25 mouse cellular contexts compared by ENCODE assay signal in genomic region chr16:93146812-93147211, GRCm38 (mm10).
DNase-seq lines count a peak whose midpoint lies in the region; ATAC-seq and TF ChIP-seq lines count a peak whose summit lies in the region.
"Had no signal": no experiment of that assay in that cellular context is flagged by ENCODE, and none has a peak within 500 bp of the region (broad histone marks: within the 10 kb centered on the region; RNA-seq: fewer than 3 reads in every experiment).

No protein-coding gene starts in this region.

- no peak overlapping the region for H3K4me2 ChIP-seq in liver, embryonic 14.5 days (ENCODE audit: low read depth)
- no peak overlapping the region for H3K4me2 ChIP-seq in liver, embryonic 11.5 days
- no peak overlapping the region for H3K4me2 ChIP-seq in forebrain, embryonic 15.5 days (replicated peaks)
- H3K4me2 ChIP-seq: embryonic facial prominence, embryonic 12.5 days; embryonic facial prominence, embryonic 15.5 days; forebrain, embryonic 12.5 days; heart, embryonic 11.5 days; hindbrain, embryonic 12.5 days; hindbrain, embryonic 15.5 days had no signal

- H3K4me1 ChIP-seq in liver, embryonic 14.5 days (replicated peaks; ENCODE audit: control insufficient read depth in 2 of 2, insufficient read depth in 2 of 2, low read length in 1 of 2), result peaks cover 29 to 39% of the 10 kb centered on the region in 2 experiments
- peaks cover 14% of the 10 kb centered on the region for H3K4me1 ChIP-seq in liver, embryonic 11.5 days (replicated peaks; ENCODE audit: control insufficient read depth, insufficient read depth, low read length)
- H3K4me1 ChIP-seq in forebrain, embryonic 15.5 days, result 0 out of 2 replicates have a peak, but pooled peaks cover 11% of the 10 kb centered on the region
- H3K4me1 ChIP-seq: embryonic facial prominence, embryonic 12.5 days; embryonic facial prominence, embryonic 15.5 days; forebrain, embryonic 12.5 days; hindbrain, embryonic 12.5 days; hindbrain, embryonic 15.5 days had no signal

- no peaks in the 10 kb centered on the region; the same call in 1 of the 2 replicates for H3K27me3 ChIP-seq in liver, embryonic 14.5 days (ENCODE audit: control insufficient read depth, insufficient read depth, low read length)
- 0 out of 2 replicates have a peak, but pooled peaks cover 5% of the 10 kb centered on the region for H3K27me3 ChIP-seq in liver, embryonic 11.5 days (replicated peaks; ENCODE audit: control insufficient read depth, insufficient read depth, low read length)
- no peaks in the 10 kb centered on the region for H3K27me3 ChIP-seq in forebrain, embryonic 15.5 days
- H3K27me3 ChIP-seq: embryonic facial prominence, embryonic 12.5 days; embryonic facial prominence, embryonic 15.5 days; hindbrain, embryonic 12.5 days; hindbrain, embryonic 15.5 days; Patski had no signal

- no peak for TF ChIP-seq CTCF in liver, embryonic 14.5 days (IDR thresholded peaks at IDR 0.05; ENCODE audit: low read depth)

- WGBS in liver, embryonic 14.5 days (ENCODE audit: insufficient replicate concordance), result 67% methylated on average over 3 of the region's 3 CpGs
- 61% methylated on average over 3 of the region's 3 CpGs for WGBS in liver, embryonic 11.5 days
- 88% methylated on average over 3 of the region's 3 CpGs for WGBS in forebrain, embryonic 15.5 days

- no peak overlapping the region for H3K4me3 ChIP-seq in liver, embryonic 14.5 days (ENCODE audit: insufficient read depth in 1 of 2, low read depth in 2 of 2, low read length in 2 of 2)
- H3K4me3 ChIP-seq in liver, embryonic 11.5 days (ENCODE audit: low read depth, low read length), result no peak overlapping the region
- no peak overlapping the region for H3K4me3 ChIP-seq in forebrain, embryonic 15.5 days
- H3K4me3 ChIP-seq: embryonic facial prominence, embryonic 12.5 days; embryonic facial prominence, embryonic 15.5 days; forebrain, embryonic 12.5 days; hindbrain, embryonic 12.5 days; hindbrain, embryonic 15.5 days had no signal

- no peak for ATAC-seq in liver, embryonic 14.5 days (ENCODE audit: insufficient read depth)
- ATAC-seq in liver, embryonic 11.5 days (replicated peaks; ENCODE audit: low FRiP score), result no peak
- peak; percentile 65 for ATAC-seq in granulocyte monocyte progenitor cell, adult 5-6 weeks (replicated peaks; ENCODE audit: poor library complexity, severe bottlenecking)
- peak; percentile 53 for ATAC-seq in megakaryocyte, adult 5-6 weeks (ENCODE audit: poor library complexity, severe bottlenecking)
- ATAC-seq in neutrophil, adult 5-6 weeks (ENCODE audit: extremely low read depth, insufficient number of reproducible peaks, low FRiP score, poor library complexity, severe bottlenecking), result 0 out of 2 replicates have a peak, but pooled peaks have one; percentile 11
- ATAC-seq in forebrain, embryonic 15.5 days (replicated peaks), result no peak
- ATAC-seq: forebrain, embryonic 16.5 days; Patski had no signal

- no peak for TF ChIP-seq EP300 in liver, embryonic 14.5 days (IDR thresholded peaks at IDR 0.05; ENCODE audit: low read depth)

- H3K36me3 ChIP-seq in liver, embryonic 14.5 days (replicated peaks; ENCODE audit: control insufficient read depth, insufficient read depth, low read depth), result no peaks in the 10 kb centered on the region
- H3K36me3 ChIP-seq in liver, embryonic 11.5 days (ENCODE audit: control insufficient read depth, insufficient read depth, low read length), result no peaks in the 10 kb centered on the region
- no peaks in the 10 kb centered on the region for H3K36me3 ChIP-seq in forebrain, embryonic 15.5 days
- H3K36me3 ChIP-seq: embryonic facial prominence, embryonic 12.5 days; embryonic facial prominence, embryonic 15.5 days; forebrain, embryonic 12.5 days; hindbrain, embryonic 12.5 days; hindbrain, embryonic 15.5 days had no signal

- DNase-seq in liver, embryonic 14.5 days (ENCODE audit: low read depth in 3 of 3, low spot score in 3 of 3), result no peak
- no peak for DNase-seq in liver, embryonic 11.5 days (ENCODE audit: low spot score)
- DNase-seq in urinary bladder, adult 18-20 months (ENCODE audit: low spot score in 2 of 2), result no peak
- no peak for DNase-seq in left cerebral cortex, adult 9 months (ENCODE audit: low spot score in 2 of 2)
- DNase-seq: adrenal gland, adult 2 months; adrenal gland, postnatal 14 days; cerebellum, adult 11 months; cerebellum, adult 2 months; cerebellum, adult 9-11 months; cerebellum, postnatal 25 days; gastrocnemius, postnatal 10 days; gastrocnemius, postnatal 36 days; heart, adult 11 months had no signal

- H3K9ac ChIP-seq in liver, embryonic 14.5 days (replicated peaks), result no peak overlapping the region
- H3K9ac ChIP-seq in liver, embryonic 11.5 days (ENCODE audit: low read depth, low read length), result no peak overlapping the region
- no peak overlapping the region for H3K9ac ChIP-seq in forebrain, embryonic 15.5 days (replicated peaks)
- H3K9ac ChIP-seq: embryonic facial prominence, embryonic 12.5 days; embryonic facial prominence, embryonic 15.5 days; forebrain, embryonic 12.5 days; hindbrain, embryonic 12.5 days; hindbrain, embryonic 15.5 days had no signal

- peak overlapping the region; percentile 33 for H3K27ac ChIP-seq in liver, embryonic 14.5 days
- H3K27ac ChIP-seq in liver, embryonic 11.5 days (ENCODE audit: low read depth, low read length), result no peak overlapping the region
- H3K27ac ChIP-seq in forebrain, embryonic 15.5 days (replicated peaks), result no peak overlapping the region
- H3K27ac ChIP-seq: embryonic facial prominence, embryonic 12.5 days; embryonic facial prominence, embryonic 15.5 days; forebrain, embryonic 12.5 days; hindbrain, embryonic 12.5 days; hindbrain, embryonic 15.5 days had no signal

- no peaks in the 10 kb centered on the region for H3K9me3 ChIP-seq in liver, embryonic 14.5 days (ENCODE audit: control insufficient read depth, low read length)
- H3K9me3 ChIP-seq in liver, embryonic 11.5 days (ENCODE audit: control insufficient read depth, low read length), result no peaks in the 10 kb centered on the region
- no peaks in the 10 kb centered on the region for H3K9me3 ChIP-seq in forebrain, embryonic 15.5 days
- H3K9me3 ChIP-seq: embryonic facial prominence, embryonic 12.5 days; embryonic facial prominence, embryonic 15.5 days; forebrain, embryonic 12.5 days; hindbrain, embryonic 12.5 days; hindbrain, embryonic 15.5 days had no signal

Comparison
In these comparisons a context has a peak if more than half of its experiments do, and no peak if none do; other contexts are left out.
1. ATAC-seq: peak in granulocyte monocyte progenitor cell, adult 5-6 weeks (single experiment), megakaryocyte, adult 5-6 weeks (single experiment) and neutrophil, adult 5-6 weeks (single experiment); none in liver, embryonic 14.5 days (single experiment), liver, embryonic 11.5 days (single experiment) and forebrain, embryonic 15.5 days (single experiment).